Mouse (Mus musculus) testis, adult 10 weeks (tissue): ENCODE measurements around the gene Cfap298. TPM values are rescaled to one million over a fixed set of nuclear protein-coding genes. Genes with fewer than 3 reads are reported as not detected.

Experiments
- polyA plus RNA-seq: library from polyadenylated mRNA; stranded (reverse); fragments of 350-450 nt; fragmentation: Illumina TruSeq; extraction: RNeasy Lipid Tissue Mini Kit (QIAGEN cat#74804); gene quantifications from one replicate; pipeline ENCODE4 v1.2.3, GENCODE M21; 2014; ENCODE audit warnings: low read depth, low replicate concordance

Gene Cfap298
- 95.9 TPM for polyA plus RNA-seq

DNA sequence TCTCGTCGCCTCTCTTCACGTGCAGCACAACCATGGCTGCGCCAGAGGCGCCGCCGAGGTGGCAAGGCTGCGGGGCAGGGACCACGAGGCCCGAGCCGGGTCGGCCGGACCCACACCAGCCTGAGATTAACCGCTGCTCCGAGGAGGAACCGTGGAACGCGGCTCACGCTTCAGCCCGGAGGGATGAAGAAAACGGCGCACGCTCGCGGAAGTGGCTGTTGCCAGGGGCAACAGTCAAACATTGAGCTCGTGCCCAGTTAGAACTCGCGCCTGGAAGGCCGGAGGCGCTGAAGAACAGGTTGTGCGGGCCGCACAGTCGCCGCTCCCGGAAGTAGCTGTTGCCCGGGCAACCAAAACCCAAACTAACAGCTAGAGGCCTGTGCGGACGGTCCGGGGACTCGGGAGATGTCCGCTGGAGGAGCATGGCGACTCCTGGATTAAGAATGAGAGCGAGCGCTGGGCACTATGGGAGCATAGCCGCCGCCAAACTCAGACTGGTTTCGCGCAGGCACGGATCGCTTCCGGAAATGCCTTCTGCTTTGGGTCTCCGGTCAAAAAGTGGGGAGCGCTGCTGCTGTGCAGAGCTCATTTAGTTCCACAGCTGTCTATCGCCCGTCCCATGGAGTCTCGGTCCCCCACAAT is at the start of gene Cfap298:
Gene Cfap298 (minus strand): TSS at position 428 of the 642 bp plus-strand sequence.

Other genes with a start within 250 kb of the Cfap298 start
- 23.9 TPM for gene Mis18a, start 207.7 kb downstream of the Cfap298 start, polyA plus RNA-seq
- 1.3 TPM for gene Mrap, start 196.9 kb downstream of the Cfap298 start, polyA plus RNA-seq
- gene Urb1, start 124.7 kb downstream of the Cfap298 start, polyA plus RNA-seq: 29.9 TPM
- 9.9 TPM for gene Eva1c, start 108.4 kb downstream of the Cfap298 start, polyA plus RNA-seq
- 23.7 TPM for gene Synj1, start 76.2 kb upstream of the Cfap298 start, polyA plus RNA-seq
- gene Paxbp1, start 109.4 kb upstream of the Cfap298 start, polyA plus RNA-seq: 87.7 TPM
- 13.6 TPM for gene 4932438H23Rik, start 160.0 kb upstream of the Cfap298 start, polyA plus RNA-seq